Mouse (Mus musculus) limb, embryonic 11.5 days (tissue): ENCODE measurements at regions not wholly inside any gene's neighbourhood (a gene's known extent, or its start where the extent isn't known, plus 50 kb on each side); places are given as distances from the start of the nearest gene placed in this dataset.

Source experiments
- ATAC-seq: fragments of 200-750 bp; cut with Nextera tagmentation; 2 replicates; pipeline ENCODE4 v1.8.0; 2017; ENCODE audit warnings: low read depth; ENCODE audit not compliant: insufficient number of reproducible peaks, low FRiP score, low TSS enrichment
- DNase-seq: peaks from one replicate; pipeline ENCODE4 v3.0.0-alpha.2; 2015; ENCODE audit warnings: low spot score
- H3K27ac ChIP-seq: fragments of 300-500 bp; sonication (generic); replicated peaks from 2 replicates; pipeline ENCODE4 v1.5.1; 2014; ENCODE audit warnings: low read depth, mild to moderate bottlenecking, low read length
- H3K27me3 ChIP-seq: fragments of 300-500 bp; sonication (generic); 2 replicates; pipeline ENCODE4 v1.6.1; 2014; ENCODE audit warnings: mild to moderate bottlenecking, low read length, mixed read lengths; ENCODE audit not compliant: control insufficient read depth, insufficient read depth
- H3K36me3 ChIP-seq: fragments of 300-500 bp; sonication (generic); 2 replicates; pipeline ENCODE4 v1.6.1; 2014; ENCODE audit warnings: mild to moderate bottlenecking, low read length, moderate library complexity, mixed read lengths; ENCODE audit not compliant: control insufficient read depth, insufficient read depth
- H3K4me1 ChIP-seq: fragments of 300-500 bp; sonication (generic); 2 replicates; pipeline ENCODE4 v1.6.1; 2014; ENCODE audit warnings: low read length, mixed read lengths; ENCODE audit not compliant: control insufficient read depth, insufficient read depth
- H3K4me2 ChIP-seq: fragments of 300-500 bp; sonication (generic); 2 replicates; pipeline ENCODE4 v1.6.1; 2014; ENCODE audit warnings: low read depth, mild to moderate bottlenecking, moderate library complexity; ENCODE audit not compliant: severe bottlenecking
- H3K4me3 ChIP-seq: fragments of 300-500 bp; sonication (generic); 2 replicates; pipeline ENCODE4 v1.5.1; 2014; ENCODE audit warnings: low read depth, low read length
- H3K9ac ChIP-seq: fragments of 300-500 bp; sonication (generic); 2 replicates; pipeline ENCODE4 v1.6.1; 2014; ENCODE audit warnings: mild to moderate bottlenecking, low read length
- H3K9me3 ChIP-seq: fragments of 300-500 bp; sonication (generic); 2 replicates; pipeline ENCODE4 v1.6.1; 2016; ENCODE audit warnings: low read length; ENCODE audit not compliant: control insufficient read depth
- WGBS: fragments of 180-500 bp; shearing (Covaris S2); extraction: QIAGEN DNeasy Blood & Tissue Kit; methylation state at CpG from one replicate; pipeline ENCODE4 v1.1.7; 2014; 5-methylcytosine and 5-hydroxymethylcytosine counted together

DNA sequence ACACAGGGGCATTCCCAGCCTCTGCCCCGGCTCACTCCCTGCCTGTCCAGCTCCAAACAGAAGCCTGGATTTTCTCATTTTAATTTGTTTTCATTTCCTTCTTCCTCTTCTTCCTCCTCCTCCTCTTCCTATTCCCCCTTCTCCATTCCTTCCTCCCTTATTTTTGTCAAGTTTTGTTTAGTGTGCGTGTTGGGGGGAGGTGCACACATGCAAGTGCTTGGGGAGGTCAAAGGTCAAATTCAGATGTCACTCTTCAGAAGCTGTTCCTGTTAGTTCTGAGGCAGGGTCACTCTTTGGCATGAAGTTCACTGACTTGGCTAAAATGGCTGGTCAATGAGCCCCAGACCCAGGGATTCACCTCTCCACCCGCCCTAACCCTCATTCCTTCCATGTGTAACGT, 85.1 kb downstream of the Micall2 start:
- DNase-seq: no peak
- ATAC-seq: no peak

More for the DNA sequence above, 85.1 kb downstream of the Micall2 start:
- no peaks in the 10 kb centered on the region for H3K4me1 ChIP-seq
- H3K36me3 ChIP-seq: no peaks in the 10 kb centered on the region
- WGBS: 29% methylated on average over 4 of the region's 4 CpGs
- no peaks in the 10 kb centered on the region for H3K27me3 ChIP-seq
- H3K4me3 ChIP-seq: no peak overlapping the region
- H3K9me3 ChIP-seq: no peaks in the 10 kb centered on the region
- no peak overlapping the region for H3K4me2 ChIP-seq
- no peak overlapping the region for H3K9ac ChIP-seq
- no peak overlapping the region for H3K27ac ChIP-seq
